Mouse (Mus musculus) small intestine, adult 2 months (tissue): Measurements from ENCODE around the gene Zfp652.

Experiments used
- CTCF ChIP-seq: fragments of 200-500 bp; IDR thresholded peaks from 2 replicates; pipeline ENCODE4 v1.5.1; 2012; ENCODE audit warnings: low read depth, mild to moderate bottlenecking, control low read depth, inconsistent platforms, low read length, moderate library complexity, mixed read lengths; ENCODE audit not compliant: insufficient replicate concordance, insufficient read length; ENCODE audit errors: extremely low read depth
- POLR2A ChIP-seq: fragments of 200-500 bp; IDR thresholded peaks from 2 replicates; pipeline ENCODE4 v1.6.1; 2012; ENCODE audit warnings: low read depth, mild to moderate bottlenecking, control low read depth, inconsistent platforms, low read length, moderate library complexity

DNA sequence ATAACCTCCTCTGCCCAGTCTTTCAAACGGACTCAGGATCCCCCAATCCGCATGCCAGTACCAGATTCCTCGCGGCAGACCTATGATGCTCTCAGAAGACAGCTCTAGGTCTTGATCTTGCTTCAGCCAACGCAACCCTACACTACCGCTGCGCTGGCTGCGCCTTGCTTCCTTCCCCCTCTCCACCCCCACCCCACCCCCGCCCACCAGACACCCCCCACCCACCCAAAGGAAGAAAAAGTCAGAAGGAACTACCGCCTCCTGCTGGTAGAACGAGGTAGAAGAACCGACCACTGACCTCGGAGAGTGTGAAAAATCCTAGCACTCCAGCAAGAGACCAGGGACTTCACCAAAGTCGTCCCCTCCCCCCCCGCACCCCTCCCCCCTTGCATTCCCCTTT, 119.2 kb downstream of the Zfp652 start:
- peak; percentile 30; the same call in 1 of the 2 replicates for TF ChIP-seq CTCF
- no peak for TF ChIP-seq POLR2A
